Mouse (Mus musculus) limb, embryonic 12.5 days (tissue): Measurements from ENCODE around the gene Slc25a45. TPM values are rescaled to one million over a fixed set of nuclear protein-coding genes. Genes with fewer than 3 reads are reported as not detected.
A peak's percentile ranks its signal among the peaks of the same experiment; 100 is the strongest.

Source experiments
- ATAC-seq: fragments of 200-750 bp; cut with Nextera tagmentation; 2 replicates; pipeline ENCODE4 v1.8.0; 2017; ENCODE audit warnings: low read depth, moderate TSS enrichment; ENCODE audit not compliant: insufficient number of reproducible peaks, insufficient read depth, low FRiP score, low TSS enrichment
- H3K27ac ChIP-seq: fragments of 300-500 bp; sonication (generic); 2 replicates; pipeline ENCODE4 v1.5.1; 2016; ENCODE audit warnings: mild to moderate bottlenecking, moderate library complexity
- H3K27me3 ChIP-seq: fragments of 300-500 bp; sonication (generic); 2 replicates; pipeline ENCODE4 v1.6.1; 2016; ENCODE audit warnings: mild to moderate bottlenecking, moderate library complexity
- H3K36me3 ChIP-seq: fragments of 300-500 bp; sonication (generic); 2 replicates; pipeline ENCODE4 v1.6.1; 2016; ENCODE audit warnings: mild to moderate bottlenecking, moderate library complexity
- H3K4me1 ChIP-seq: fragments of 300-500 bp; sonication (generic); replicated peaks from 2 replicates; pipeline ENCODE4 v1.6.1; 2016
- H3K4me2 ChIP-seq: fragments of 300-500 bp; sonication (generic); 2 replicates; pipeline ENCODE4 v1.6.1; 2016; ENCODE audit warnings: mild to moderate bottlenecking, moderate library complexity
- H3K4me3 ChIP-seq: fragments of 300-500 bp; sonication (generic); replicated peaks from 2 replicates; pipeline ENCODE4 v1.5.1; 2016; ENCODE audit warnings: mild to moderate bottlenecking
- H3K9ac ChIP-seq: fragments of 300-500 bp; sonication (generic); replicated peaks from 2 replicates; pipeline ENCODE4 v1.6.1; 2016; ENCODE audit warnings: mild to moderate bottlenecking, moderate library complexity
- H3K9me3 ChIP-seq: fragments of 300-500 bp; sonication (generic); 2 replicates; pipeline ENCODE4 v1.6.1; 2016; ENCODE audit warnings: mild to moderate bottlenecking, moderate library complexity
- WGBS: fragments of 180-500 bp; shearing (Covaris S2); methylation state at CpG from one replicate; pipeline ENCODE4 v1.1.7; 2016; 5-methylcytosine and 5-hydroxymethylcytosine counted together
- polyA plus RNA-seq: library from polyadenylated mRNA; unstranded; fragments of >200 nt; fragmentation: Nextera tagmentation; extraction: Ambion mirVana; gene quantifications from 2 replicates; pipeline ENCODE4 v1.2.1, GENCODE M21; 2016

Slc25a45 gene
- polyA plus RNA-seq, 1 experiment from 2014 or later: 1.2 TPM

DNA sequence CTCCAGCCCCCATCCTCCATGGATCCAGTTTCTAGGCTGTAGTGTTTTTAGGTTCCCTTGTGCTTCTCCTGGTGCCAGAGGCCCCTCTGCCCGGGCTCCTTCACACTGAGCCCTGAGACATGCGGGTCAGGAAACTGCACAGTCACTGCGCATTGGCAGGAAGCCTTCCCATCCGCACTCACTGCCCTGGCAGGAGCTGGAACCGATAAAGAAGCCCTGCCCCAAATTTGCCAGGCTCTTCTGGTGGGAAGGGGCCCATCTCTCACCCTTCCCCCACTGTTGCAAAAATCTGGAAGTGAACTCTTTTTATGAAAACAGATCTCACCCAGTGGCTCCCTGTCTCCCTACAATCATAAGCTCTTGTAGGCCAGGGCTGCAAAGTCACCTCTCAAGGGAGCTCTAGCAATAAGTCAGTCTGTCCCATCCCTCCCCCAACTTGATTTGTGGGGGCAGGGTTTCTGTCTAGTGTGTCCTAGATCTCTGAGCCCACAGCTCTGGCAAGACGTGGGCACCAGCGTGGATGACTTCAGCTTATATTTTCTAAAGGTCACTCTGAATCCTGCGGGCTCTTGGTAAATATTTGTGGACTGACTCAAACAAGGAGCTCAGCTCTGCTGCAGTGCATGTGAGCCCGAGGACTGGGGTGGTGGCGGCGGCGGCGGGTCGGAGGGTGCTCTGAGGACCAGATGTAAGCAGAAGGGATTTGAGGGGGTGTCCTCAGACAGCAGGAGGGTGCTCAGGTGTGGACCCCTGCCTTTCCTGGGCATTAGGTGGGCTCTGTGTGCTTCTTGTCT is 29.4 kb upstream of the Slc25a45 start:
- Histone ChIP-seq H3K27ac (peak overlapping the region; percentile 98), H3K9me3 (no peaks in the 10 kb centered on the region), H3K4me1 (peaks cover 67% of the 10 kb centered on the region), H3K36me3 (peaks cover 24% of the 10 kb centered on the region), H3K9ac (peak overlapping the region; percentile 58), H3K4me2 (peak overlapping the region; percentile 33), H3K27me3 (no peaks in the 10 kb centered on the region), H3K4me3 (0 out of 2 replicates have a peak overlapping the region, but pooled peaks have one; percentile 2)
- 50% methylated on average over 14 of the region's 14 CpGs for WGBS
- no peak for ATAC-seq

- Histone ChIP-seq H3K27ac (peak overlapping the region; percentile 98), H3K36me3 (peaks cover 30% of the 10 kb centered on the region), H3K4me3 (0 out of 2 replicates have a peak overlapping the region, but pooled peaks have one; percentile 2), H3K9me3 (no peaks in the 10 kb centered on the region), H3K27me3 (no peaks in the 10 kb centered on the region), H3K4me2 (peak overlapping the region; percentile 33), H3K9ac (peak overlapping the region; percentile 58; the same call in 1 of the 2 replicates), H3K4me1 (peaks cover 59% of the 10 kb centered on the region)
- 26% methylated on average over 13 of the region's 13 CpGs for WGBS
- no peak for ATAC-seq
Measured at GRCm38 (mm10) chr19:5848826-5849672, 28.6 kb upstream of the Slc25a45 start.

- 0 out of 2 replicates have a peak overlapping the region, but pooled peaks have one; percentile 0 for H3K4me3 ChIP-seq
- no peak for ATAC-seq
- H3K4me2 ChIP-seq: peak overlapping the region; percentile 21; the same call in 1 of the 2 replicates
- H3K27me3 ChIP-seq: no peaks in the 10 kb centered on the region
- peak overlapping the region; percentile 14; the same call in 1 of the 2 replicates for H3K27ac ChIP-seq
- H3K9me3 ChIP-seq: peaks cover 3% of the 10 kb centered on the region; the same call in 1 of the 2 replicates
- WGBS: 33% methylated on average over 11 of the region's 11 CpGs
- peaks cover 38% of the 10 kb centered on the region for H3K36me3 ChIP-seq
- H3K9ac ChIP-seq: no peak overlapping the region; the same call in 1 of the 2 replicates
- peaks cover 49% of the 10 kb centered on the region for H3K4me1 ChIP-seq
Measured at GRCm38 (mm10) chr19:5849843-5850527, 27.6 kb upstream of the Slc25a45 start.

GRCm38 (mm10) chr19:5850860-5851259 is 26.7 kb upstream of the Slc25a45 start:
- Histone ChIP-seq H3K27ac (no peak overlapping the region), H3K9ac (no peak overlapping the region), H3K4me2 (no peak overlapping the region), H3K4me1 (peaks cover 43% of the 10 kb centered on the region), H3K4me3 (no peak overlapping the region), H3K36me3 (peaks cover 47% of the 10 kb centered on the region), H3K27me3 (no peaks in the 10 kb centered on the region), H3K9me3 (peaks cover 3% of the 10 kb centered on the region; the same call in 1 of the 2 replicates)
- 84% methylated on average over 3 of the region's 3 CpGs for WGBS
- no peak for ATAC-seq

DNA sequence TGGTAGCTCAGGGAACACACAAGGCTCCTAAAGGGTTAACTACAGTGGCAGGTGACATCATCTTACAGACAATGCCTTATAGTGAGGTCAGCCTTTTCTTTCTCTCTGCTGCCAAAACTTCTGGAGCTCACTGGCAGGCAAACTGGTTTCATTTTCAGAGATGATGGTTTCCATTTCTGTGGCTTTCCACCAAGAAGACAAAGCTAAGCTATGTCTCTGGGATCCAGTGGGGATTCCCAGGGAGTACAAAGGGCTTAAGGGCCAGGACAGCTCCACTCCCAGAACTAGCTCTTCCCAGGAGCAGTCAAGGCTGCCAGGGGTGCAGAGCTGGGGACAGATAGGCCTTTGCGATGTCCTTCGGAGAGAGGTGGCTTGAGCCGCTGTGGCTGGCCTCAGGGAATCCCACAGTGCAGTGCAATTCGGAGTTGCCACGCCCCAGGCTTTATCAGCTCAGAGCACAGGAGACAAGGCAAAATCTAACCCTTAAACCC is 26.1 kb upstream of the Slc25a45 start:
- Histone ChIP-seq H3K4me3 (no peak overlapping the region), H3K36me3 (peaks cover 53% of the 10 kb centered on the region), H3K9me3 (peaks cover 3% of the 10 kb centered on the region; the same call in 1 of the 2 replicates), H3K27me3 (no peaks in the 10 kb centered on the region), H3K27ac (0 out of 2 replicates have a peak overlapping the region, but pooled peaks have one; percentile 4), H3K4me2 (no peak overlapping the region), H3K4me1 (peaks cover 36% of the 10 kb centered on the region), H3K9ac (no peak overlapping the region)
- WGBS: 75% methylated on average over 5 of the region's 5 CpGs
- ATAC-seq: no peak

- Histone ChIP-seq H3K4me1 (peaks cover 29% of the 10 kb centered on the region), H3K4me3 (no peak overlapping the region), H3K27ac (peak overlapping the region; percentile 4; the same call in 1 of the 2 replicates), H3K36me3 (peaks cover 60% of the 10 kb centered on the region), H3K27me3 (no peaks in the 10 kb centered on the region), H3K4me2 (no peak overlapping the region), H3K9me3 (peaks cover 3% of the 10 kb centered on the region; the same call in 1 of the 2 replicates), H3K9ac (no peak overlapping the region)
- ATAC-seq: no peak
- WGBS: 90% methylated on average over 12 of the region's 12 CpGs
Measured at GRCm38 (mm10) chr19:5852035-5852722, 25.4 kb upstream of the Slc25a45 start.

DNA sequence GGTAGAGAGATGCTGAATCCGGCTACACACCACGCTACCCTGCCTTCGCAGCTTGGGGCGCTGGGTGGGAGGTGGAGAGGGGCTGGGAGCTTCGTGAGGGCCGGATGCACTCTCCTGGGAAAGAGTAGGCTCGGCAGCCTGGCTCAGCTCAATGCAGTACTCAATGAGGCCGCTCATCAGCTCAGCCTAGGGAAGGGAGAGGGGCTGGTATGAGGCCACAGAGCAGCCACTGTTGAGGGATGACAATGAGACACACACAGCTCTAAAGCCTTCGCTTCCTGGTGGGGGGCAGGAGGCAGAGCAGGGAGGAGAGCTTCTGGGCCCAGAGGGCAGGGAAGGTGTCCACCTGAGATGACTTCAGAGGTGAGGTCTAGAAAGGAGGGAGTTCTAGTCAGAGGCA is 21.0 kb upstream of the Slc25a45 start:
- no peak for ATAC-seq

GRCm38 (mm10) chr19:5862335-5863085 is 15.1 kb upstream of the Slc25a45 start:
- no peak for ATAC-seq
- Histone ChIP-seq H3K9ac (no peak overlapping the region), H3K27me3 (no peaks in the 10 kb centered on the region), H3K4me3 (no peak overlapping the region), H3K4me1 (no peaks in the 10 kb centered on the region), H3K36me3 (peaks cover 100% of the 10 kb centered on the region), H3K27ac (no peak overlapping the region), H3K4me2 (no peak overlapping the region), H3K9me3 (0 out of 2 replicates have a peak, but pooled peaks cover 8% of the 10 kb centered on the region)
- 96% methylated on average over 14 of the region's 14 CpGs for WGBS

More for the DNA sequence above, 21.0 kb upstream of the Slc25a45 start:
- H3K27me3 ChIP-seq: no peaks in the 10 kb centered on the region
- H3K4me1 ChIP-seq: no peaks in the 10 kb centered on the region
- no peak overlapping the region for H3K27ac ChIP-seq
- no peak overlapping the region for H3K4me2 ChIP-seq
- H3K9ac ChIP-seq: no peak overlapping the region
- peaks cover 3% of the 10 kb centered on the region; the same call in 1 of the 2 replicates for H3K9me3 ChIP-seq
- 86% methylated on average over 9 of the region's 9 CpGs for WGBS
- H3K36me3 ChIP-seq: peaks cover 96% of the 10 kb centered on the region
- H3K4me3 ChIP-seq: no peak overlapping the region

DNA sequence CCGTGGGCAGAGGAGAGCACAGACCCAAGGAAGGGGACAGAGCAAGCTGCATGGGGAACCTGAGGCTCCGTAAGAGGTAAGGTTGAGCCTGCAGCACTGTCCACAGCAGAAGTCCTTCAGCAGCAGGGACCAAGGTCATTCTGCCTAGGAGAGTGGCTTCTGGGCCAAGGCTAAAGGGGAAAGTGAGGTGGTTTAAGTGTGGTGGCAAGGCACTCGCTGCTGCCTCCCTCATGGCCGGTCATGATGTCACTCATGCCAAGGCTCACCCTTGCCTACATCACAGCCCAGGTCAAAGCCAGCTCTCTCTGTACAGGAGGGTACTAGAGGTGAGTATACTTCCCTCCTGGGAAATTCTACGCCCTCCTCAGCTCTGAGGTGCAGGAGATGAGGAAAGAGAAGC is 13.8 kb upstream of the Slc25a45 start:
- no peak overlapping the region for H3K9ac ChIP-seq
- 0 out of 2 replicates have a peak, but pooled peaks cover 8% of the 10 kb centered on the region for H3K9me3 ChIP-seq
- H3K27ac ChIP-seq: no peak overlapping the region
- no peak overlapping the region for H3K4me2 ChIP-seq
- no peak overlapping the region for H3K4me3 ChIP-seq
- H3K36me3 ChIP-seq: peaks cover 100% of the 10 kb centered on the region
- no peaks in the 10 kb centered on the region for H3K4me1 ChIP-seq
- 92% methylated on average over 5 of the region's 5 CpGs for WGBS
- no peaks in the 10 kb centered on the region for H3K27me3 ChIP-seq
- ATAC-seq: no peak
